Mouse (Mus musculus) E14TG2a.4 (cell line): ENCODE results near the gene Ticrr.

Experiments
- CTCF ChIP-seq: conservative IDR thresholded peaks from 2 replicates; pipeline ENCODE4 v1.5.1; 2014; ENCODE audit warnings: low read length
- NANOG ChIP-seq: IDR thresholded peaks from 2 replicates; pipeline ENCODE4 v1.6.1; 2014; ENCODE audit warnings: borderline replicate concordance, low read length, mixed read lengths
- POU5F1 ChIP-seq: IDR thresholded peaks from 2 replicates; pipeline ENCODE4 v1.6.1; 2014; ENCODE audit warnings: low read length, borderline replicate concordance

- no peak for TF ChIP-seq CTCF
- no peak for TF ChIP-seq NANOG
- TF ChIP-seq POU5F1: no peak
These were observed 84.6 kb downstream of the Ticrr start for GRCm38 (mm10) chr7:79744585-79744984.
